Mouse (Mus musculus) MEL (cell line): ENCODE data around the gene Golm1. TPM values are rescaled to one million over a fixed set of nuclear protein-coding genes. Genes with fewer than 3 reads are reported as not detected.

Experiments
- DNase-seq: peaks from one replicate; pipeline ENCODE4 v3.0.0; 2011; ENCODE audit warnings: low read depth, low spot score
- H3K27ac ChIP-seq: 2 replicates; pipeline ENCODE4 v1.5.1; 2012; ENCODE audit warnings: low read depth, mild to moderate bottlenecking, control low read depth, low read length, moderate library complexity; ENCODE audit not compliant: control insufficient read depth
- H3K27me3 ChIP-seq, 2 experiments: fragments of 150-350 bp in 1 of 2; sonication (generic) in 1 of 2; 2 replicates each; pipeline ENCODE4 v1.6.1; 2012; ENCODE audit warnings: low read length in 2 of 2, mild to moderate bottlenecking in 2 of 2, improper control_type of control experiment in 1 of 2, moderate library complexity in 1 of 2; ENCODE audit not compliant: insufficient read depth in 2 of 2, control insufficient read depth in 1 of 2
- H3K36me3 ChIP-seq, 2 experiments: 2 replicates each; pipeline ENCODE4 v1.6.1; 2012 to 2014; ENCODE audit warnings: low read length in 2 of 2, improper control_type of control experiment in 1 of 2, inconsistent platforms in 1 of 2, mild to moderate bottlenecking in 1 of 2; ENCODE audit not compliant: insufficient read depth in 2 of 2, control insufficient read depth in 1 of 2
- H3K4me1 ChIP-seq, 2 experiments: fragments of 150-350 bp in 1 of 2; sonication (generic) in 1 of 2; 2 replicates each; pipeline ENCODE4 v1.6.1; 2012; ENCODE audit warnings: low read length in 2 of 2, improper control_type of control experiment in 1 of 2, mild to moderate bottlenecking in 1 of 2; ENCODE audit not compliant: insufficient read depth in 2 of 2, control insufficient read depth in 1 of 2
- H3K4me3 ChIP-seq, 2 experiments: fragments of 150-350 bp in 1 of 2; sonication (generic) in 1 of 2; 2 replicates each; pipeline ENCODE4 v1.5.1; 2012; ENCODE audit warnings: low read depth in 2 of 2, low read length in 2 of 2, mild to moderate bottlenecking in 2 of 2, moderate library complexity in 2 of 2, control low read depth in 1 of 2, improper control_type of control experiment in 1 of 2; ENCODE audit not compliant: control insufficient read depth in 1 of 2, insufficient read depth in 1 of 2
- H3K79me2 ChIP-seq: 2 replicates; pipeline ENCODE4 v1.6.1; 2012; ENCODE audit warnings: mild to moderate bottlenecking, low read length, moderate library complexity; ENCODE audit not compliant: control insufficient read depth, poor library complexity, insufficient read depth
- H3K9ac ChIP-seq: 2 replicates; pipeline ENCODE4 v1.6.1; 2012; ENCODE audit warnings: low read depth, mild to moderate bottlenecking, control low read depth, low read length, moderate library complexity; ENCODE audit not compliant: control insufficient read depth, poor library complexity, severe bottlenecking
- H3K9me3 ChIP-seq: fragments of 150-350 bp; sonication (generic); replicated peaks from 2 replicates; pipeline ENCODE4 v1.6.1; 2012; ENCODE audit warnings: mild to moderate bottlenecking, low read length, improper control_type of control experiment, moderate library complexity; ENCODE audit not compliant: insufficient read depth
- BHLHE40 ChIP-seq: IDR thresholded peaks from 2 replicates; pipeline ENCODE4 v1.6.1; 2012; ENCODE audit warnings: low read depth, mild to moderate bottlenecking, inconsistent platforms, low read length, improper control_type of control experiment, borderline replicate concordance
- CHD1 ChIP-seq: IDR thresholded peaks from 2 replicates; pipeline ENCODE4 v1.6.1; 2012; ENCODE audit warnings: low read depth, mild to moderate bottlenecking, inconsistent platforms, low read length, improper control_type of control experiment
- CHD2 ChIP-seq: IDR thresholded peaks from 2 replicates; pipeline ENCODE4 v1.6.1; 2011; ENCODE audit warnings: low read length, improper control_type of control experiment
- CTCF ChIP-seq, 3 experiments: IDR thresholded peaks in 2 of 3; conservative IDR thresholded peaks in 1 of 3; 2 replicates each; pipeline ENCODE4 v1.5.1; 2011 to 2012; ENCODE audit warnings: low read length in 3 of 3, low read depth in 2 of 3, mild to moderate bottlenecking in 2 of 3, improper control_type of control experiment in 1 of 3, inconsistent platforms in 1 of 3, mixed read lengths in 1 of 3, moderate library complexity in 1 of 3; ENCODE audit not compliant: control insufficient read depth in 1 of 3, insufficient read depth in 1 of 3, poor library complexity in 1 of 3, severe bottlenecking in 1 of 3
- ELF1 ChIP-seq: IDR thresholded peaks from 2 replicates; pipeline ENCODE4 v1.6.1; 2014; ENCODE audit warnings: low read depth, mild to moderate bottlenecking, inconsistent platforms, low read length, improper control_type of control experiment, moderate library complexity
- EP300 ChIP-seq, 2 experiments: IDR thresholded peaks; 2 replicates each; pipeline ENCODE4 v1.6.1; 2011; ENCODE audit warnings: improper control_type of control experiment in 2 of 2, low read length in 2 of 2, low read depth in 1 of 2, mild to moderate bottlenecking in 1 of 2
- GATA1 ChIP-seq: IDR thresholded peaks from 2 replicates; pipeline ENCODE4 v1.6.1; 2011; ENCODE audit warnings: low read depth, low read length, improper control_type of control experiment
- JUND ChIP-seq: IDR thresholded peaks from 2 replicates; pipeline ENCODE4 v1.6.1; 2011; ENCODE audit warnings: low read depth, mild to moderate bottlenecking, improper control_type of control experiment, low read length
- MAX ChIP-seq: IDR thresholded peaks from 2 replicates; pipeline ENCODE4 v1.6.1; 2011; ENCODE audit warnings: low read length, improper control_type of control experiment
- MAZ ChIP-seq: IDR thresholded peaks from 2 replicates; pipeline ENCODE4 v1.6.1; 2012; ENCODE audit warnings: low read depth, mild to moderate bottlenecking, inconsistent platforms, low read length, improper control_type of control experiment
- MXI1 ChIP-seq: IDR thresholded peaks from 2 replicates; pipeline ENCODE4 v1.6.1; 2011; ENCODE audit warnings: mild to moderate bottlenecking, low read depth, low read length, improper control_type of control experiment
- NELFE ChIP-seq: IDR thresholded peaks from 2 replicates; pipeline ENCODE4 v1.6.1; 2011; ENCODE audit warnings: low read depth, low read length, improper control_type of control experiment
- NRF1 ChIP-seq: IDR thresholded peaks from 2 replicates; pipeline ENCODE4 v1.6.1; 2014; ENCODE audit warnings: low read depth, mild to moderate bottlenecking, inconsistent platforms, low read length, improper control_type of control experiment, moderate library complexity; ENCODE audit not compliant: poor library complexity, insufficient read depth, severe bottlenecking
- POLR2AphosphoS5 ChIP-seq: IDR thresholded peaks from 2 replicates; pipeline ENCODE4 v1.6.1; 2012; ENCODE audit warnings: low read depth, borderline replicate concordance, mild to moderate bottlenecking, inconsistent platforms, low read length, moderate library complexity, mixed read lengths
- SIN3A ChIP-seq: IDR thresholded peaks from 2 replicates; pipeline ENCODE4 v1.6.1; 2012; ENCODE audit warnings: low read length, improper control_type of control experiment, inconsistent platforms
- SMC3 ChIP-seq: IDR thresholded peaks from 2 replicates; pipeline ENCODE4 v1.6.1; 2011; ENCODE audit warnings: low read depth, low read length, improper control_type of control experiment
- TBP ChIP-seq: IDR thresholded peaks from 2 replicates; pipeline ENCODE4 v1.8.0; 2011; ENCODE audit warnings: low read depth, low read length, improper control_type of control experiment
- TCF12 ChIP-seq: IDR thresholded peaks from 2 replicates; pipeline ENCODE4 v1.6.1; 2014; ENCODE audit warnings: low read depth, mild to moderate bottlenecking, inconsistent platforms, low read length, improper control_type of control experiment, moderate library complexity
- UBTF ChIP-seq: IDR thresholded peaks from 2 replicates; pipeline ENCODE4 v1.6.1; 2012; ENCODE audit warnings: low read depth, mild to moderate bottlenecking, inconsistent platforms, low read length, improper control_type of control experiment, moderate library complexity, borderline replicate concordance; ENCODE audit not compliant: insufficient read depth
- USF1 ChIP-seq: IDR thresholded peaks from 2 replicates; pipeline ENCODE4 v1.6.1; 2014; ENCODE audit warnings: low read depth, mild to moderate bottlenecking, inconsistent platforms, low read length, improper control_type of control experiment, moderate library complexity
- USF2 ChIP-seq, 2 experiments: IDR thresholded peaks; 2 replicates each; pipeline ENCODE4 v1.6.1; 2011 to 2012; ENCODE audit warnings: improper control_type of control experiment in 2 of 2, low read length in 2 of 2, borderline replicate concordance in 1 of 2, inconsistent platforms in 1 of 2, low read depth in 1 of 2, mild to moderate bottlenecking in 1 of 2; ENCODE audit not compliant: insufficient read depth in 1 of 2
- ZMIZ1 ChIP-seq: IDR thresholded peaks from 2 replicates; pipeline ENCODE4 v1.6.1; 2012; ENCODE audit warnings: low read depth, mild to moderate bottlenecking, inconsistent platforms, low read length, improper control_type of control experiment, moderate library complexity
- polyA plus RNA-seq, 2 experiments: library from polyadenylated mRNA; stranded (reverse) in 1 of 2; unstranded in 1 of 2; fragments of >175 nt in 1 of 2; fragments of >200 nt in 1 of 2; gene quantifications; 2 replicates each; pipeline versions ENCODE4 v1.2.1 to v1.2.4; 2012; ENCODE audit warnings: low replicate concordance in 2 of 2, low read depth in 1 of 2; ENCODE audit not compliant: insufficient read length in 2 of 2, insufficient read depth in 1 of 2, missing spikeins in 1 of 2
- total RNA-seq: library from RNA; depleted of rRNA; stranded (reverse); fragments of 300-350 nt; gene quantifications from 2 replicates; pipeline ENCODE4 v1.2.3, GENCODE M21; 2012

Golm1 gene
- total and polyA plus RNA-seq, 3 experiments, result 22.1 to 26.8 TPM; not detected in 1

DNA sequence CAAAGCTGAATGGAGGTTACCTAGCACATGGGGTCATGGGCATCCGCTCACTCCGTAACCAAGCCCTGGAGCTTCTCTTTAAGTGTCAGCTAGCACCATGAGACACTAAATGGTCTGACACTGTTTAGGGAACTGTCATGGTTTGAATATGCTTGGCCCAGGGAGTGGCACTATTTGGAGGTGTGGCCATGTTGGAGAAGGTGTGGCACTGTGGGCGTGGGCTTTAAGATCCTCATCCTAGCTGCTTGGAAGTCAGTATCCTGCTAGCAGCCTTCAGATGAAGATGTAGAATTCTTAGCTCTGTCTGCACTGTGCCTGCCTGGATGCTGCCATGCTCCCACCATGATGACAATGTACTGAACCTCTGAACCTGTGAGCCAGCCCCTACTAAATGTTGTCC, 15.2 kb downstream of the Golm1 start (continued):
- TF ChIP-seq USF1 (no peak), TCF12 (no peak)

GRCm38 (mm10) chr13:59657781-59658180, 17.8 kb downstream of the Golm1 start:
- Histone ChIP-seq H3K4me3 (no peak overlapping the region), H3K79me2 (no peaks in the 10 kb centered on the region), H3K9me3 (no peaks in the 10 kb centered on the region), H3K9ac (no peak overlapping the region), H3K27me3 (no peaks in the 10 kb centered on the region), H3K27ac (no peak overlapping the region), H3K36me3 (peaks cover 0 to 2% of the 10 kb centered on the region in 2 experiments; a peak in 2 of 4 replicates), H3K4me1 (no peaks in the 10 kb centered on the region)
- no peak for TF ChIP-seq TBP
- no peak for TF ChIP-seq SIN3A
- no peak for TF ChIP-seq EP300 (IDR thresholded peaks at IDR 0.05; ENCODE audit: low read depth in 1 of 2, low read length in 2 of 2)
- TF ChIP-seq GATA1, result no peak
- no peak for TF ChIP-seq MXI1
- no peak for TF ChIP-seq SMC3
- no peak for TF ChIP-seq NELFE
- no peak for TF ChIP-seq UBTF
- TF ChIP-seq ZMIZ1, result no peak
- no peak for TF ChIP-seq MAZ
- no peak for TF ChIP-seq CHD1
- TF ChIP-seq USF2 (IDR thresholded peaks at IDR 0.05; ENCODE audit: borderline replicate concordance in 1 of 2, insufficient read depth in 1 of 2, low read depth in 1 of 2, low read length in 2 of 2), result no peak
- TF ChIP-seq ELF1, result no peak
- TF ChIP-seq CTCF (IDR thresholded peaks at IDR 0.05 in 2 of 3, conservative IDR thresholded peaks at IDR 0.05 in 1 of 3; ENCODE audit: control insufficient read depth in 1 of 3, insufficient read depth in 1 of 3, low read depth in 2 of 3, low read length in 3 of 3, poor library complexity in 1 of 3, severe bottlenecking in 1 of 3), result no peak
- DNase-seq, result no peak

- no peak overlapping the region for H3K27ac ChIP-seq
- no peaks in the 10 kb centered on the region for H3K4me1 ChIP-seq
- H3K4me3 ChIP-seq, result no peak overlapping the region
- H3K79me2 ChIP-seq, result no peaks in the 10 kb centered on the region
- peaks cover 0 to 2% of the 10 kb centered on the region in 2 experiments; a peak in 2 of 4 replicates for H3K36me3 ChIP-seq
- no peak overlapping the region for H3K9ac ChIP-seq
- TF ChIP-seq JUND (no peak), CHD2 (no peak), MAZ (no peak), MAX (no peak), ELF1 (no peak), BHLHE40 (no peak), CTCF (IDR thresholded peaks at IDR 0.05 in 2 of 3, conservative IDR thresholded peaks at IDR 0.05 in 1 of 3; ENCODE audit: control insufficient read depth in 1 of 3, insufficient read depth in 1 of 3, low read depth in 2 of 3, low read length in 3 of 3, poor library complexity in 1 of 3, severe bottlenecking in 1 of 3) (no peak), NRF1 (no peak), POLR2AphosphoS5 (no peak)
- H3K27me3 ChIP-seq, result no peaks in the 10 kb centered on the region
- no peaks in the 10 kb centered on the region for H3K9me3 ChIP-seq
- DNase-seq, result no peak
These were observed 18.6 kb downstream of the Golm1 start for GRCm38 (mm10) chr13:59656975-59657388.
